Mouse (Mus musculus) brain, embryonic 14.5 days (tissue): ENCODE data around the gene Tead1.

ENCODE experiments used
- CTCF ChIP-seq: fragments of 200-500 bp; IDR thresholded peaks from 2 replicates; pipeline ENCODE4 v1.5.1; 2012; ENCODE audit warnings: inconsistent platforms, mild to moderate bottlenecking, moderate library complexity, borderline replicate concordance; ENCODE audit not compliant: insufficient read depth, insufficient read length; ENCODE audit errors: extremely low read depth
- POLR2A ChIP-seq: fragments of 200-500 bp; IDR thresholded peaks from 2 replicates; pipeline ENCODE4 v1.6.1; 2012; ENCODE audit warnings: mild to moderate bottlenecking, inconsistent platforms, borderline replicate concordance; ENCODE audit not compliant: poor library complexity, insufficient read depth, insufficient read length, severe bottlenecking; ENCODE audit errors: extremely low read depth

DNA sequence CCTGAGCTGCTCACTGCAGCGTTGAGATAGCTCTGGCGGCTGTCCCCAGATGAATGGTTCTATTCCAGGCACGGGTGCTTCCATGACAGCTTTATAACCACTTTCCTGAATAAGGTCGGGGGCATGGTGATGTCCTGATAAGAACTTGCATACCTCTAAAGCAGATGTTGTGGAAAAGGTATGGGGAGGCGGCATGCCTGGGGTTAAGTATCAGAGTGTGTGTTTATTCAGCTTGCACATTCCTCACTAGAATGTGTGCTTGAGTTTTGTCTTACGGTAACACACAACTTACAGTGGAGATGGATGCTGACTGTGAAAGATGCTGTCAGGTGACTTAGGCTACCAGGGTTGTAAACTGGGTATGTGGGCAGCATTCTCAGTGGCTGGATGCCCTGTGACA, 93.7 kb downstream of the Tead1 start:
- no peak for TF ChIP-seq POLR2A
- no peak for TF ChIP-seq CTCF
